Mouse (Mus musculus): ENCODE data around the gene Socs3. TPM values are rescaled to one million over a fixed set of nuclear protein-coding genes. Genes with fewer than 3 reads are reported as not detected.
A peak's percentile ranks its signal among the peaks of the same experiment; 100 is the strongest.

The Socs3 gene
- polyA plus RNA-seq, 1 experiment, result 45.7 TPM

GRCm38 (mm10) chr11:117934576-117935368, 35.1 kb downstream of the Socs3 start:
- no peak overlapping the region for H3K27ac ChIP-seq (ENCODE audit: control insufficient read depth, insufficient read depth, low read length)
- WGBS, result 92% methylated on average over 5 of the region's 5 CpGs

DNA sequence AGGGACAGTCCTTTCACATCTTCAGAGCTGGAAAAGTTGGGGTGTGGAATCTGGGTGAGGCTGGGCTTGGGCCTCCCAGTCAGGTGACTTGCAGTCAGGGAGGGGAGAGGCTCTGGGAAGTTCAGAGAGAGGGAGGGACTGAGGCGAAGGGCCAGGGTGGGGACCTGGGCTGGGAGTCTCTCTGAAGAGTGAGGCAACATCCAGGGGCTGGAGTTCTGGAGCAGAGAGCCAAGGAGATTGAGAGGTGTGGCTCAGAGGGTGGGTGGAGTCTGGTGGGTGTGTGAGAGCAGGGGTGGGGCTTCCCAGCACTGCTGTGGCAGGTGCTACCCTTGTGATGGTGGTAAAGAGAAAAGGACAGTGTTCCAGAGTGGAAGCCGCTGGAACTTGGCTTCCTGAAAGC, 35.7 kb downstream of the Socs3 start:
- TF ChIP-seq POLR2A (IDR thresholded peaks at IDR 0.05; ENCODE audit: control insufficient read depth, extremely low read depth, insufficient read depth, low read length, poor library complexity) (no peak), CTCF (IDR thresholded peaks at IDR 0.05; ENCODE audit: borderline replicate concordance, control insufficient read depth, extremely low read depth, insufficient read depth, low read length, poor library complexity) (no peak)
- Histone ChIP-seq H3K36me3 (ENCODE audit: control insufficient read depth, insufficient read depth, low read length) (no peaks in the 10 kb centered on the region), H3K4me1 (replicated peaks; ENCODE audit: control insufficient read depth, insufficient read depth, low read length) (peaks cover 50% of the 10 kb centered on the region), H3K27me3 (ENCODE audit: control insufficient read depth, insufficient read depth, low read length) (no peaks in the 10 kb centered on the region), H3K4me3 (ENCODE audit: control insufficient read depth, insufficient read depth, low read length) (no peak overlapping the region), H3K27ac (ENCODE audit: control insufficient read depth, insufficient read depth, low read length) (no peak overlapping the region)
- DNase-seq, result no peak
- 81% methylated on average over 2 of the region's 2 CpGs for WGBS

More at GRCm38 (mm10) chr11:117934576-117935368, 35.1 kb downstream of the Socs3 start:
- H3K4me3 ChIP-seq (ENCODE audit: control insufficient read depth, insufficient read depth, low read length), result no peak overlapping the region
- H3K27me3 ChIP-seq (ENCODE audit: control insufficient read depth, insufficient read depth, low read length), result no peaks in the 10 kb centered on the region
- peaks cover 46% of the 10 kb centered on the region for H3K4me1 ChIP-seq (replicated peaks; ENCODE audit: control insufficient read depth, insufficient read depth, low read length)
- TF ChIP-seq CTCF (IDR thresholded peaks at IDR 0.05; ENCODE audit: borderline replicate concordance, control insufficient read depth, extremely low read depth, insufficient read depth, low read length, poor library complexity) (no peak), POLR2A (IDR thresholded peaks at IDR 0.05; ENCODE audit: control insufficient read depth, extremely low read depth, insufficient read depth, low read length, poor library complexity) (no peak)
- no peak for DNase-seq
- no peaks in the 10 kb centered on the region for H3K36me3 ChIP-seq (ENCODE audit: control insufficient read depth, insufficient read depth, low read length)

GRCm38 (mm10) chr11:117932195-117932594, 37.7 kb downstream of the Socs3 start:
- Histone ChIP-seq H3K4me1 (replicated peaks; ENCODE audit: control insufficient read depth, insufficient read depth, low read length) (peaks cover 64% of the 10 kb centered on the region), H3K27me3 (ENCODE audit: control insufficient read depth, insufficient read depth, low read length) (no peaks in the 10 kb centered on the region), H3K4me3 (ENCODE audit: control insufficient read depth, insufficient read depth, low read length) (no peak overlapping the region), H3K36me3 (ENCODE audit: control insufficient read depth, insufficient read depth, low read length) (no peaks in the 10 kb centered on the region), H3K27ac (ENCODE audit: control insufficient read depth, insufficient read depth, low read length) (no peak overlapping the region)
- DNase-seq, result no peak
- 98% methylated on average over 4 of the region's 4 CpGs for WGBS
- no peak for TF ChIP-seq CTCF (IDR thresholded peaks at IDR 0.05; ENCODE audit: borderline replicate concordance, control insufficient read depth, extremely low read depth, insufficient read depth, low read length, poor library complexity)
- TF ChIP-seq POLR2A (IDR thresholded peaks at IDR 0.05; ENCODE audit: control insufficient read depth, extremely low read depth, insufficient read depth, low read length, poor library complexity), result no peak

DNA sequence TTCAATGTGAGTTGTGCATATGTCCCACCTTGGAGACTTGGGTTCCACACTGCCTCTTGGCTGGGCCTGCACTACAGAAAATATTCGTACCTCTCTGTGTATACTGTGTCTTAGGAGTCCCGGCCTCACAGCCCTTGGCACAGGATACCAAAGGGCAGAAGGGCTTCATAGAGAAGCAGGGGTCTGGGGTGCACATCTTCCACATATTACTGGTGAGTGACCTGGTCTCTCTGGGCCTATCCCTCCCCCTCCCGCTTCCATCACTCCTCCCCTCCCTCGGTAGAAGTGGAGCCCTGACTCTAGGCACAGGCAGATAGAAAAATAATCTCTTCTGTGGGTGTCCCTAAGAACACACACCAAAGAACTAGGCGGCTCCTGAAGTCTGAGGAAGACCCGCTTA, 38.3 kb downstream of the Socs3 start:
- WGBS, result 86% methylated on average over 6 of the region's 6 CpGs
- no peak for DNase-seq
- Histone ChIP-seq H3K4me1 (replicated peaks; ENCODE audit: control insufficient read depth, insufficient read depth, low read length) (peaks cover 65% of the 10 kb centered on the region), H3K27ac (ENCODE audit: control insufficient read depth, insufficient read depth, low read length) (no peak overlapping the region), H3K36me3 (ENCODE audit: control insufficient read depth, insufficient read depth, low read length) (no peaks in the 10 kb centered on the region), H3K27me3 (ENCODE audit: control insufficient read depth, insufficient read depth, low read length) (no peaks in the 10 kb centered on the region), H3K4me3 (ENCODE audit: control insufficient read depth, insufficient read depth, low read length) (no peak overlapping the region)
- TF ChIP-seq CTCF (IDR thresholded peaks at IDR 0.05; ENCODE audit: borderline replicate concordance, control insufficient read depth, extremely low read depth, insufficient read depth, low read length, poor library complexity), result no peak

GRCm38 (mm10) chr11:117930781-117931338, 39.0 kb downstream of the Socs3 start:
- peak; percentile 62 for DNase-seq
- Histone ChIP-seq H3K27me3 (ENCODE audit: control insufficient read depth, insufficient read depth, low read length) (no peaks in the 10 kb centered on the region), H3K27ac (ENCODE audit: control insufficient read depth, insufficient read depth, low read length) (no peak overlapping the region), H3K36me3 (ENCODE audit: control insufficient read depth, insufficient read depth, low read length) (no peaks in the 10 kb centered on the region), H3K4me3 (ENCODE audit: control insufficient read depth, insufficient read depth, low read length) (peak overlapping the region; percentile 41), H3K4me1 (replicated peaks; ENCODE audit: control insufficient read depth, insufficient read depth, low read length) (peaks cover 58% of the 10 kb centered on the region)
- TF ChIP-seq POLR2A (IDR thresholded peaks at IDR 0.05; ENCODE audit: control insufficient read depth, extremely low read depth, insufficient read depth, low read length, poor library complexity) (no peak; the same call in 1 of the 2 replicates), CTCF (IDR thresholded peaks at IDR 0.05; ENCODE audit: borderline replicate concordance, control insufficient read depth, extremely low read depth, insufficient read depth, low read length, poor library complexity) (no peak)
- 2% methylated on average over 48 of the region's 48 CpGs for WGBS

GRCm38 (mm10) chr11:117925541-117925940, 44.3 kb downstream of the Socs3 start:
- no peak for DNase-seq
- Histone ChIP-seq H3K4me1 (replicated peaks; ENCODE audit: control insufficient read depth, insufficient read depth, low read length) (peaks cover 36% of the 10 kb centered on the region), H3K27me3 (ENCODE audit: control insufficient read depth, insufficient read depth, low read length) (no peaks in the 10 kb centered on the region), H3K27ac (ENCODE audit: control insufficient read depth, insufficient read depth, low read length) (no peak overlapping the region), H3K36me3 (ENCODE audit: control insufficient read depth, insufficient read depth, low read length) (no peaks in the 10 kb centered on the region), H3K4me3 (ENCODE audit: control insufficient read depth, insufficient read depth, low read length) (no peak overlapping the region)
- TF ChIP-seq CTCF (IDR thresholded peaks at IDR 0.05; ENCODE audit: borderline replicate concordance, control insufficient read depth, extremely low read depth, insufficient read depth, low read length, poor library complexity) (no peak), POLR2A (IDR thresholded peaks at IDR 0.05; ENCODE audit: control insufficient read depth, extremely low read depth, insufficient read depth, low read length, poor library complexity) (no peak)
- 96% methylated on average over 1 of the region's 1 CpGs for WGBS

Measured in thymus, adult 2 months (tissue).